Mouse (Mus musculus) spleen, adult 2 months (tissue): ENCODE results near the gene Prrc2c.

Source experiments
- CTCF ChIP-seq: fragments of 200-500 bp; IDR thresholded peaks from 2 replicates; pipeline ENCODE4 v1.5.1; 2011; ENCODE audit warnings: mild to moderate bottlenecking, inconsistent platforms; ENCODE audit not compliant: insufficient read depth, insufficient read length, insufficient replicate concordance; ENCODE audit errors: extremely low read depth
- POLR2A ChIP-seq: fragments of 200-500 bp; IDR thresholded peaks from 2 replicates; pipeline ENCODE4 v1.6.1; 2011; ENCODE audit warnings: low read depth, low read length, inconsistent platforms

GRCm38 (mm10) chr1:162697866-162698265, 42.5 kb downstream of the Prrc2c start:
- TF ChIP-seq POLR2A (no peak), CTCF (no peak)
